Mouse (Mus musculus) liver, embryonic 11.5 days (tissue): ENCODE results near the gene Gsk3a. TPM values are rescaled to one million over a fixed set of nuclear protein-coding genes. Genes with fewer than 3 reads are reported as not detected.

Source experiments
- ATAC-seq: fragments of 200-750 bp; cut with Nextera tagmentation; replicated peaks from 2 replicates; pipeline ENCODE4 v1.8.0; 2017; ENCODE audit warnings: moderate number of reproducible peaks, mild to moderate bottlenecking, moderate TSS enrichment, moderate library complexity; ENCODE audit not compliant: low FRiP score
- DNase-seq: peaks from one replicate; pipeline ENCODE4 v3.0.0-alpha.2; 2017; ENCODE audit warnings: low spot score
- H3K27ac ChIP-seq: fragments of 300-500 bp; sonication (generic); 2 replicates; pipeline ENCODE4 v1.5.1; 2014; ENCODE audit warnings: mild to moderate bottlenecking, low read depth, low read length, control low read depth
- H3K27me3 ChIP-seq: fragments of 300-500 bp; sonication (generic); replicated peaks from 2 replicates; pipeline ENCODE4 v1.6.1; 2014; ENCODE audit warnings: low read length, mixed read lengths; ENCODE audit not compliant: control insufficient read depth, insufficient read depth
- H3K36me3 ChIP-seq: fragments of 300-500 bp; sonication (generic); 2 replicates; pipeline ENCODE4 v1.6.1; 2014; ENCODE audit warnings: mild to moderate bottlenecking, low read length, moderate library complexity, mixed read lengths; ENCODE audit not compliant: control insufficient read depth, insufficient read depth
- H3K4me1 ChIP-seq: fragments of 300-500 bp; sonication (generic); replicated peaks from 2 replicates; pipeline ENCODE4 v1.6.1; 2014; ENCODE audit warnings: low read length, mixed read lengths; ENCODE audit not compliant: control insufficient read depth, insufficient read depth
- H3K4me2 ChIP-seq: fragments of 300-500 bp; sonication (generic); 2 replicates; pipeline ENCODE4 v1.6.1; 2014; ENCODE audit warnings: mild to moderate bottlenecking, control low read depth, moderate library complexity
- H3K4me3 ChIP-seq: fragments of 300-500 bp; sonication (generic); 2 replicates; pipeline ENCODE4 v1.5.1; 2014; ENCODE audit warnings: low read depth, low read length, control low read depth
- H3K9ac ChIP-seq: fragments of 300-500 bp; sonication (generic); 2 replicates; pipeline ENCODE4 v1.6.1; 2014; ENCODE audit warnings: low read depth, low read length, control low read depth
- H3K9me3 ChIP-seq: fragments of 300-500 bp; sonication (generic); 2 replicates; pipeline ENCODE4 v1.6.1; 2016; ENCODE audit warnings: low read length, inconsistent platforms, mixed read lengths; ENCODE audit not compliant: control insufficient read depth
- WGBS: fragments of 180-500 bp; shearing (Covaris S2); extraction: QIAGEN DNeasy Blood & Tissue Kit; methylation state at CpG from one replicate; pipeline ENCODE4 v1.1.7; 2014; 5-methylcytosine and 5-hydroxymethylcytosine counted together
- polyA plus RNA-seq: library from polyadenylated mRNA; unstranded; fragments of >200 nt; fragmentation: Nextera tagmentation; extraction: Ambion mirVana; gene quantifications from 2 replicates; pipeline ENCODE4 v1.2.1, GENCODE M21; 2014

Gsk3a gene
- polyA plus RNA-seq, 1 experiment from 2014 or later, result 13.0 TPM

- peaks cover 18% of the 10 kb centered on the region; the same call in 1 of the 2 replicates for H3K36me3 ChIP-seq
- peaks cover 52% of the 10 kb centered on the region for H3K4me1 ChIP-seq
- H3K9me3 ChIP-seq, result no peaks in the 10 kb centered on the region
- peak overlapping the region; percentile 97 for H3K27ac ChIP-seq
- H3K9ac ChIP-seq, result peak overlapping the region; percentile 60
- H3K27me3 ChIP-seq, result no peaks in the 10 kb centered on the region
- 84% methylated on average over 3 of the region's 3 CpGs for WGBS
- H3K4me2 ChIP-seq, result peak overlapping the region; percentile 59
- DNase-seq (no peak), ATAC-seq (no peak)
- H3K4me3 ChIP-seq, result no peak overlapping the region; the same call in 1 of the 2 replicates
Measured at GRCm38 (mm10) chr7:25274996-25275395, 37.3 kb upstream of the Gsk3a start.

DNA sequence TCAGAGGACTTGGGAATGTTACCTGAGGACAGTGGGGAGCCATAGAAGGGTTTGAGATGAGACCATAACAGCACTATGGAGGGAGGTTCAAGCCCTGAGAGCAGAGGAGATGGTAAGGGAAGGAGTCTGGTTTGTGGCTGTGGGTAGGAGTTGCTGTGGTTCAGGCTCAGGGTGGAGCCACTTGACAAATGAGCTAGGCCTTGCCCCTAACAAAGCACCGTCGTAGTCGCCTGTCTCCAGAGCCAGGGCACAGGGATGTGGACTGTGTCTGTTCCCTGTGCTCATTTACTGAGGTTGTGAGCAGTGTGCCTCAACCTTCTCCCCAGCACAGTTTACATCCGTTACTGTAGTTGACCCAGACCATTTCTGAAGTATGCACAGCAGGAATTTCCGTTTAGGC is 36.9 kb upstream of the Gsk3a start:
- peak overlapping the region; percentile 59 for H3K4me2 ChIP-seq
- WGBS, result 34% methylated on average over 5 of the region's 5 CpGs
- peak overlapping the region; percentile 97 for H3K27ac ChIP-seq
- peaks cover 52% of the 10 kb centered on the region for H3K4me1 ChIP-seq
- peak overlapping the region; percentile 60 for H3K9ac ChIP-seq
- ATAC-seq (0 out of 2 replicates have a peak, but pooled peaks have one; percentile 14), DNase-seq (no peak)
- no peaks in the 10 kb centered on the region for H3K9me3 ChIP-seq
- peak overlapping the region; percentile 0; the same call in 1 of the 2 replicates for H3K4me3 ChIP-seq
- peaks cover 18% of the 10 kb centered on the region; the same call in 1 of the 2 replicates for H3K36me3 ChIP-seq
- H3K27me3 ChIP-seq, result no peaks in the 10 kb centered on the region

DNA sequence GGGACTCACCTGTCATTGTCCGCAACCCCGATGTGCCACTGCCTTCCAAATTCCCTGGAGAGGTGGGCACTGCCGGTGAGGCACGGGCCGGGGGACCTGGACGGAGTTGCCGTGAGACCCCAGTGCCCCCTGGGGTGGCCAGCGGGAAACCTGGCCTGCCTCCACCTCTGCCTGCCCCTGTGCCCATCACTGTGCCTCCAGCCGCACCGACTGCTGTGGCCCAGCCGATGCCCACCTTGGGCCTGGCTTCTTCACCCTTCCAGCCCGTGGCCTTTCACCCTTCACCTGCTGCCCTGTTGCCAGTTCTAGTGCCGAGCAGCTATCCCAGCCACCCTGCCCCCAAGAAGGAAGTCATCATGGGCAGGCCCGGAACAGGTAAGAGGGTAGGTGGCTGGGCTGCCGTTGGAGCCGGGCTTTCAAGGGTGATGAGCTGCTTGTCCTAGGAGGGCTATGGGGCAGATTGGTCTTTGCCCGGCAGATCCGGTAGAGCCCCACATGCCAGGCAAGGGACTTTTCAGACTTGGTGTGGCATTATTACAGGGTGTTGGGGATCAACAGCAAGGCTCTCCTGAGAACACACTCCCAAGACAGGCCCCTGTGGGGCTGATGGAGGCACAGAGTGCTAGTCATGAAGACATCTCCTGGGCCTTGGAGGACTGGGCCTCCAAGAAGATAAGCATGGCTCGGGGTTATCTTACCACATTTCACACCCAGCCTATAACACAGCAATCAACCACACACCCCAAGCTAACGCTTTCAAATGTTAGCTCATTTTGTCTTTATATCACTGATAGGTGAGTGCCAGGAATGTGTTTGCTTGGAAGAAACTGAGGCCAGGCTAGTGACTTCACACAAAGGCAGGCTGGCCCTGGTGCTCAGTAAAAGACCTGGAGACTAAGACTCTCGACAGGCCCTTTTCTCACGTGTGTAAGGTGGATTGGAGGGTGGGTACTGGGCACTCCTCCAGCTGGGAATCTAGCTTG is 35.9 kb upstream of the Gsk3a start:
- ATAC-seq, result peak; percentile 80

GRCm38 (mm10) chr7:25272445-25273258 is 35.0 kb upstream of the Gsk3a start:
- Histone ChIP-seq H3K9me3 (no peaks in the 10 kb centered on the region), H3K27ac (peak overlapping the region; percentile 97), H3K27me3 (no peaks in the 10 kb centered on the region), H3K4me3 (no peak overlapping the region), H3K4me1 (peaks cover 58% of the 10 kb centered on the region), H3K9ac (peak overlapping the region; percentile 60; the same call in 1 of the 2 replicates), H3K4me2 (peak overlapping the region; percentile 59), H3K36me3 (peaks cover 18% of the 10 kb centered on the region; the same call in 1 of the 2 replicates)
- WGBS, result 88% methylated on average over 38 of the region's 38 CpGs
- ATAC-seq, result no peak
- DNase-seq, result no peak

More for the DNA sequence above, 35.9 kb upstream of the Gsk3a start:
- peak overlapping the region; percentile 60 for H3K9ac ChIP-seq
- peak overlapping the region; percentile 97 for H3K27ac ChIP-seq
- H3K27me3 ChIP-seq, result no peaks in the 10 kb centered on the region
- H3K9me3 ChIP-seq, result no peaks in the 10 kb centered on the region
- peak overlapping the region; percentile 0; the same call in 1 of the 2 replicates for H3K4me3 ChIP-seq
- H3K36me3 ChIP-seq, result peaks cover 18% of the 10 kb centered on the region; the same call in 1 of the 2 replicates
- H3K4me2 ChIP-seq, result peak overlapping the region; percentile 59
- WGBS, result 79% methylated on average over 22 of the region's 22 CpGs
- peaks cover 60% of the 10 kb centered on the region for H3K4me1 ChIP-seq
- no peak for DNase-seq

DNA sequence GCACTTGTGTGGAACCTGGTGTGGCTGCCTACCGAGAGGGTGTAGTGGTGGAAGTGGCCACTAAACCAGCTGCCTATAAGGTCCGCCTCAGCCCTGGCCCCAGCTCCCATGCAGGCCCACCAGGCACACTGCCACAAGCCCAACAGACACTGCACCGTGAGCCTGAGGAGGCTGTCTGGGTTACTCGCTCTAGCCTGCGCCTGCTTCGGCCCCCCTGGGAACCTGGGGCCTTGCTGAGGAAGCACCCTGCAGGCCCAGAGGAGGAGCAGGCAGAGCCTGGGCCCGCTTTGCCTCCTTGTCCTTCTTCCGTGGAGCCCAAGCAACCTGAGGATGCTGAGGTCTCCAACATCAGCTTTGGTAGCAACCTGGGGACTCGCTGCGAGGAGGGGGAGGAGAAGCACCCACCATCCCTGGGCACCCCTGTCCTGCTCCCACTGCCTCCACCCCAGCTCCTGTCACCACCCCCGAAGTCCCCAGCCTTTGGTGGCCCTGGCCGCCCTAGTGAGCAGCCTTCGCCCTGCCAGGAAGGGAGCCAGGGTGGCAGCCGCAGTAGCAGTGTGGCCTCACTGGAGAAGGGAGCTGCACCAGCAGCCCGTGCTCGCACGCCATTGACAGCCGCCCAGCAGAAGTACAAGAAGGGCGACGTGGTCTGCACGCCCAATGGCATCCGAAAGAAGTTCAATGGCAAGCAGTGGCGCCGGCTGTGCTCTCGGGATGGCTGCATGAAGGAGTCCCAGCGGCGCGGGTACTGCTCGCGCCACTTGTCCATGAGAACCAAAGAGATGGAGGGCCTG is 34.2 kb upstream of the Gsk3a start:
- H3K27ac ChIP-seq, result peak overlapping the region; percentile 42; the same call in 1 of the 2 replicates
- ATAC-seq, result no peak

DNA sequence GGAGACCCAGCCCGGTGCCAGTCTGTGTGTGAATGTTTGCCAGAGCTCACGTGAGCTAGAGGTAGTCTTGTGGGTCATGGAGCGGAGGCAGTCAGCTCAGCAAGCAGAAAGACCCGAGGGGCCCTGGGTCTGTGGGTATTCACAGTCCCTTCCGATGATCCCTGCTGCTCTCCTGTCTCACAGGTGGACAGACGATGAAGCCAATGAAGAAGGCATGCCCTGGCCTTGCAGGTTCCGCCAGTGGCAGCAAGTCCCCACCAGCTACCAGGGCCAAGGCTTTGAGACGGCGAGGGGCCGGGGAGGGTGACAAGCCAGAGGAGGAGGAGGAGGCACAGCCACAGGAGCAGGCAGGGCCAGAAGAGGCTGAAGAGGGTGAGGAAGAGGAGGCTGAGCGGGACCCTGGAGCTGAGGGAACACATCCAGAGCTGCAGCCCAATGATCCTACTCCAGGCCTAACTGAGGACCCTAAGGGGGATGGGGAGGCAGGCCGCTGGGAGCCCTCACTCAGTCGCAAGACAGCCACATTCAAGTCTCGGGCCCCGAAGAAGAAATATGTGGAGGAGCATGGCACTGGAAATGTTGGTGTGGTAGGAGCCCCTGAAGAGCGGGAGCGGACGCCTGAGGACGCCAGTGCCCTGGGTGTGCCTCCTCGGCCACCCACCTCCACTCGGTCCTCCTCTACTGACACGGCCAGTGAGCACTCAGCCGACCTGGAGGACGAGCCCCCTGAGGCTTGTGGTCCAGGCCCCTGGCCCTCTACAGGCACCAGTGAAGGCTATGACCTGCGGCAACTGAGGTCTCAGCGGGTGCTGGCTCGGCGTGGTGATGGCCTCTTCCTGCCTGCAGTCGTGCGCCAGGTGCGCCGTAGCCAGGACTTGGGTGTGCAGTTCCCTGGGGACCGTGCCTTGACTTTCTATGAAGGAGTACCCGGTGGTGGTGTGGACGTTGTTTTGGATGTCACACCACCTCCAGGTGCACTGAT is 33.3 kb upstream of the Gsk3a start:
- DNase-seq, result no peak
- H3K27ac ChIP-seq, result peak overlapping the region; percentile 83
- 91% methylated on average over 35 of the region's 35 CpGs for WGBS
- no peak overlapping the region; the same call in 1 of the 2 replicates for H3K9ac ChIP-seq
- no peak overlapping the region for H3K4me3 ChIP-seq
- no peak overlapping the region for H3K4me2 ChIP-seq
- H3K36me3 ChIP-seq, result peaks cover 18% of the 10 kb centered on the region; the same call in 1 of the 2 replicates
- H3K9me3 ChIP-seq, result no peaks in the 10 kb centered on the region
- H3K27me3 ChIP-seq, result no peaks in the 10 kb centered on the region
- ATAC-seq, result no peak
- H3K4me1 ChIP-seq, result peaks cover 53% of the 10 kb centered on the region

More for the DNA sequence above, 34.2 kb upstream of the Gsk3a start:
- 87% methylated on average over 30 of the region's 30 CpGs for WGBS
- Histone ChIP-seq H3K4me1 (peaks cover 55% of the 10 kb centered on the region), H3K36me3 (peaks cover 18% of the 10 kb centered on the region; the same call in 1 of the 2 replicates), H3K9ac (0 out of 2 replicates have a peak overlapping the region, but pooled peaks have one; percentile 10), H3K4me2 (no peak overlapping the region), H3K4me3 (no peak overlapping the region), H3K9me3 (no peaks in the 10 kb centered on the region), H3K27me3 (no peaks in the 10 kb centered on the region)
- DNase-seq, result no peak

- Histone ChIP-seq H3K4me2 (peak overlapping the region; percentile 95), H3K27ac (peak overlapping the region; percentile 83), H3K9me3 (no peaks in the 10 kb centered on the region), H3K27me3 (no peaks in the 10 kb centered on the region), H3K9ac (peak overlapping the region; percentile 90), H3K36me3 (peaks cover 15% of the 10 kb centered on the region; the same call in 1 of the 2 replicates), H3K4me3 (peak overlapping the region; percentile 85), H3K4me1 (peaks cover 42% of the 10 kb centered on the region)
- DNase-seq, result no peak
- no peak for ATAC-seq
- 77% methylated on average over 8 of the region's 8 CpGs for WGBS
Measured at GRCm38 (mm10) chr7:25269545-25270271, 32.1 kb upstream of the Gsk3a start.
